Mouse (Mus musculus) spleen, adult 2 months (tissue): ENCODE measurements around the gene Cxcl10.

Experiments
- CTCF ChIP-seq: fragments of 200-500 bp; IDR thresholded peaks from 2 replicates; pipeline ENCODE4 v1.5.1; 2011; ENCODE audit warnings: mild to moderate bottlenecking, inconsistent platforms; ENCODE audit not compliant: insufficient read depth, insufficient read length, insufficient replicate concordance; ENCODE audit errors: extremely low read depth
- POLR2A ChIP-seq: fragments of 200-500 bp; IDR thresholded peaks from 2 replicates; pipeline ENCODE4 v1.6.1; 2011; ENCODE audit warnings: low read depth, low read length, inconsistent platforms

- TF ChIP-seq POLR2A (no peak), CTCF (no peak)
These were observed 30.6 kb downstream of the Cxcl10 start for GRCm38 (mm10) chr5:92318119-92318518.
